Mouse (Mus musculus): ENCODE measurements around the gene Rsf1. TPM values are rescaled to one million over a fixed set of nuclear protein-coding genes. Genes with fewer than 3 reads are reported as not detected.
A peak's percentile ranks its signal among the peaks of the same experiment; 100 is the strongest.

The Rsf1 gene
- polyA plus RNA-seq, 1 experiment, result 23.1 TPM

DNA sequence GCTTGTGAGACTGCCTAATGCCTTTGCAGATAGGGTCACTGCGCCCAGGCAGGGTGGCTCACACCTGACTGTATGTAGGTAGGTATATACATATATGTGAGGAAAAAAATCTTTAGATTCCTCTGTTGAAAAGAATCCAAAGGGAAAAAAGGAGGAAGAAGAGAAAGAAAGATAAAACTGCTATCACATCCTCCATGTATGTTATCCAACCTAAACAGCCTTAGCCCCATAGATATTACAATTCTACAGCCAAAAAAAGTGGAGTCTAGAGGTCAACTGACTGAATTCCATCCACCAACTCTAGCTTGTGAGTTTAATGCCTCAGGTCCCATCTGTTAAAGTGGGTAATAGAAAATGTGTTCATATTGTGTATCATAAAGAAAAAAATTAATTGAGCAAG is 115.8 kb downstream of the Rsf1 start:
- Histone ChIP-seq H3K27ac (ENCODE audit: insufficient read depth, low read depth, low read length) (no peak overlapping the region), H3K4me1 (ENCODE audit: control insufficient read depth, insufficient read depth, low read length) (peaks cover 7% of the 10 kb centered on the region), H3K4me3 (ENCODE audit: insufficient read depth, low read length) (no peak overlapping the region)
- TF ChIP-seq POLR2A (IDR thresholded peaks at IDR 0.05; ENCODE audit: borderline replicate concordance, low read depth, low read length), result no peak
- no peak for TF ChIP-seq CTCF (IDR thresholded peaks at IDR 0.05; ENCODE audit: low read depth, low read length)

DNA sequence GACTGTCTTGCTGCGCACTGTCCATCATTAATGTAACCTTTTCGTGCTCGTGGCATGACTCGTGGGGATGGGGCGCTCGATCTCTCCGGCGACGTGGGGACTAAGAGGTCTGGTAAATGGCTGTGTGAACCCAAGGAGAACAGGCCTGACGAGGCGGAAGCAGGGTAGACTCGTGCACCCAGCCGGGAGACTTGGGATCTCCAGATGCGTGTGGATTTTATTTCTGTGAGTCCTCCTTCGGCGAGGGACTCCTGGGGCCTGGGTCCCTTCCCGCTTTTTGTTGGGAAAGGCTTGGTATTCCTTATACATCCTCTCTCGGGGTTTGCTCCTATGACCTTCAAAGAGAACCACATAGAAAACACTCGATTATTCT is 116.4 kb downstream of the Rsf1 start:
- peak overlapping the region; percentile 68 for H3K27ac ChIP-seq (ENCODE audit: insufficient read depth, low read depth, low read length)

DNA sequence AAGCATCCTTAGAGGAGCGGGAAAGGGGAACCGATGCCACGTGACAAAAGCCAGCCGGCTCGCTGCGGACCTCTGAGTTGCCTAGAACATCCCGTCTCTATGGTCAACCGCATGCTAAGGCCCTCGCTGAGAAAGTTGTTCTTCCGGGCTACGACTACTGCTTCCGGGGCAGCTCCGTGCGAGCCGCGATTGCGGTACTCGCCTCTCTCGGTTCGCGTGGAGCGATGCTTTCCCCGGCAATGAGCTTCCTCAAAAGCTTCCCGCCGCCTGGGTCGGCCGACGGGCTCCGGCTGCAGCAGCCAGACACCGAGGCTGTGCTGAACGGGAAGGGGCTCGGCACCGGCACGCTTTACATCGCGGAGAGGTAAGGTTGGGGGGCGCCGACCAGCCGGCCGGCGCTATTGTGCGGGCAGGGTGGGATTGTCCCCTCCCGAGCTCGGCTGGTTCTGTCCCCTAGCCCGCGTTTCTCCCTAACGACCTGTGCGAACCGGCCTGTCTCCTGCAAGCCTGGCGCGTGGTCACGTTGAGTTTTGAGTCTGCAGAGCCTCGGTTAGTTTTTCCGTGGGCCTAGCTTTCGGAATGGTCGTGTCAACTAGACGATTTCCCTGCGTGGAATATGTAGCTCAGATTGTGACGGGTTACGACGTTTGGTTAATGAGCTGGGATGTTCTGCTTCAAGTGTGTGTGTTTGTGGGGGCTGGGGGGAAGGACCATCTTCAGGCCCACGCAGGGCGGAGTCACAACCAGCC is 117.0 kb downstream of the Rsf1 start, which contains the start of gene Clns1a:
TSS of gene Clns1a (plus strand) at position 129 of the 749 bp plus-strand sequence.
- Histone ChIP-seq H3K4me3 (ENCODE audit: insufficient read depth, low read length) (peak within 1 kb of the TSS; percentile 86), H3K27ac (ENCODE audit: insufficient read depth, low read depth, low read length) (peak within 1 kb of the TSS; percentile 69), H3K4me1 (ENCODE audit: control insufficient read depth, insufficient read depth, low read length) (peaks cover 10% of the 10 kb centered on the region)
- TF ChIP-seq CTCF (IDR thresholded peaks at IDR 0.05; ENCODE audit: low read depth, low read length) (no peak), POLR2A (IDR thresholded peaks at IDR 0.05; ENCODE audit: borderline replicate concordance, low read depth, low read length) (no peak)

More for the DNA sequence above, 116.4 kb downstream of the Rsf1 start:
- H3K4me1 ChIP-seq (ENCODE audit: control insufficient read depth, insufficient read depth, low read length), result peaks cover 7% of the 10 kb centered on the region
- no peak for TF ChIP-seq CTCF (IDR thresholded peaks at IDR 0.05; ENCODE audit: low read depth, low read length)
- no peak for TF ChIP-seq POLR2A (IDR thresholded peaks at IDR 0.05; ENCODE audit: borderline replicate concordance, low read depth, low read length)
- H3K4me3 ChIP-seq (ENCODE audit: insufficient read depth, low read length), result peak overlapping the region; percentile 44

DNA sequence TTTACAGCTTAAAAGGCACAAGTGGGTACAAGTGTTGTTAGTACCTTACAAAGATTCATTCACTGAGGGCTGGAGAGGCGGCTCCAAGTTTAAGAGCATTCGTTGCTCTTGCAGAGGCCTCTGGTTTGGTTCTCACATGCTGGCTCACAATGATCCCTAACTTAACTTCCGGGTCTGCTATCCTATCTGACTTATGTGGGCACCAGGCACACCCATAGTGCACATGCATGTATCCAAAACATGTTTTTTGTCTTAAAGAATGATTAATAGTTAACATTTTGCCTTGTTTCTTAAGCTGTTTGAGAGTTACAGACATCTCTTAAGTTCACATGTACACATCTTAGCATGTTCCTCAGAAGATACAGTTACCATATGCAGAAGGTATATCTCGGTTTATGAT is 120.5 kb downstream of the Rsf1 start:
- H3K4me3 ChIP-seq (ENCODE audit: insufficient read depth, low read length), result no peak overlapping the region
- peaks cover 14% of the 10 kb centered on the region for H3K4me1 ChIP-seq (ENCODE audit: control insufficient read depth, insufficient read depth, low read length)
- TF ChIP-seq POLR2A (IDR thresholded peaks at IDR 0.05; ENCODE audit: borderline replicate concordance, low read depth, low read length) (no peak), CTCF (IDR thresholded peaks at IDR 0.05; ENCODE audit: low read depth, low read length) (no peak)
- no peak overlapping the region for H3K27ac ChIP-seq (ENCODE audit: insufficient read depth, low read depth, low read length)

DNA sequence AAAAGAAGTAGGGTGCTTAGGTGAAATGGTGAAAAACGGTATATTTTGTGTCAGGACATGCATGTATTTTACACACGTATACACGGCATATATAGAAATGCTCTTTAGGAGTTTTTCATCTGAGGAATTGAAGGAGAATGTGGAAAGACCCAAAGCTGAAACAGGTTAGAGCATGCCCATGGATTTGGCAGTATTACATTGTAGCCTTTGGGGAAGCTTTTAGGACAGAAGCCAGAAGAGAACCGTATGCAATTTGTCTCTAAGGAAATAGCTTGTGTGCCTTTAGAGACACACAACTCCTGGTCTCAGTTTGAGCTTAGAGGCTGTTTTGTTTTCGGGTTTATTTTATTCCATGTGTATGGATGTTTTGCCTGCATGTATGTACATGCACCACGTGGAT is 121.4 kb downstream of the Rsf1 start:
- peaks cover 8% of the 10 kb centered on the region for H3K4me1 ChIP-seq (ENCODE audit: control insufficient read depth, insufficient read depth, low read length)
- H3K27ac ChIP-seq (ENCODE audit: insufficient read depth, low read depth, low read length), result no peak overlapping the region
- TF ChIP-seq POLR2A (IDR thresholded peaks at IDR 0.05; ENCODE audit: borderline replicate concordance, low read depth, low read length), result no peak
- TF ChIP-seq CTCF (IDR thresholded peaks at IDR 0.05; ENCODE audit: low read depth, low read length), result no peak
- H3K4me3 ChIP-seq (ENCODE audit: insufficient read depth, low read length), result no peak overlapping the region

DNA sequence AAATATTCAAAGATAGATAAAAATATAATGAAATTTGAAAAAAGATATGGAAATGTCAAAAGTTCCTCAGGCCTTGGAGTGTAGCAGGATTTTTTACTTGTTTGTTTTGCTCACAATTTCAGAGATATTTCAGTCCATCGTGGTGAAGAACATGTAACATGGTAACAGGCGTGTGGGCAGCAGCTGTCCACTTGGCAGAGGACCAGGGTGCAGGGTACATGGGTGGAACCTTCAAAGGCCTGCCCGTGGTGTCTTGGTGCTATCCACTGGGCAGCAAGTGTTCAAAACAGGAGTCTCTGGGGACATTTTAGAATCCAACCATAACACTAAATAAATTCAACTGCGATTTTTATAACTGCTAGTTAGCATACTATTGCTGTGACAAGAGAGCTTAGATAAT is 127.4 kb downstream of the Rsf1 start:
- TF ChIP-seq POLR2A (IDR thresholded peaks at IDR 0.05; ENCODE audit: borderline replicate concordance, low read depth, low read length) (no peak), CTCF (IDR thresholded peaks at IDR 0.05; ENCODE audit: low read depth, low read length) (no peak)
- Histone ChIP-seq H3K4me1 (ENCODE audit: control insufficient read depth, insufficient read depth, low read length) (peaks cover 20% of the 10 kb centered on the region), H3K27ac (ENCODE audit: insufficient read depth, low read depth, low read length) (no peak overlapping the region), H3K4me3 (ENCODE audit: insufficient read depth, low read length) (no peak overlapping the region)

GRCm38 (mm10) chr7:97707809-97708208 is 128.1 kb downstream of the Rsf1 start:
- Histone ChIP-seq H3K27ac (ENCODE audit: insufficient read depth, low read depth, low read length) (no peak overlapping the region), H3K4me1 (ENCODE audit: control insufficient read depth, insufficient read depth, low read length) (peaks cover 21% of the 10 kb centered on the region), H3K4me3 (ENCODE audit: insufficient read depth, low read length) (no peak overlapping the region)
- TF ChIP-seq CTCF (IDR thresholded peaks at IDR 0.05; ENCODE audit: low read depth, low read length) (no peak), POLR2A (IDR thresholded peaks at IDR 0.05; ENCODE audit: borderline replicate concordance, low read depth, low read length) (no peak)

DNA sequence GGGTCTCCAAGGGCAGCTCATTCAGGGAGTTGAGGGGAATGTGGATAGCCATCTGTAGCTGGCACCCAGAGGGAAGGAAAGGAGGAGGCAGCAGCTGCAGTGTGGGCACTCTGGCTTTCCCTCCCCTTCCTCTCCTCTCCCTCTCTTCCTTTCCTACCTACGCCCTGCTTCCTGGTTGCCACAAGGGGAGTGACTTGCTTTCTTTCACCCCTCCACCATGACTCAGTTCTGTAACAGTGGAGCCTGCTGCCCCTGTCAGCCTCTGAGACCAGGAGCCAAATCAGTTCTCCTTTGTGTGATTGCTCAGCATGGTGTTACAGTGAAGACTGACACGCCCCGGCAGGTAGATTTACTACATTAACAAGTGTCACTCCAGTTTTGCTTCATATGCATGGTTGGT is 129.5 kb downstream of the Rsf1 start:
- H3K4me3 ChIP-seq (ENCODE audit: insufficient read depth, low read length), result no peak overlapping the region
- no peak for TF ChIP-seq CTCF (IDR thresholded peaks at IDR 0.05; ENCODE audit: low read depth, low read length)
- no peak for TF ChIP-seq POLR2A (IDR thresholded peaks at IDR 0.05; ENCODE audit: borderline replicate concordance, low read depth, low read length)
- H3K27ac ChIP-seq (ENCODE audit: insufficient read depth, low read depth, low read length), result no peak overlapping the region; the same call in 1 of the 2 replicates
- H3K4me1 ChIP-seq (ENCODE audit: control insufficient read depth, insufficient read depth, low read length), result peaks cover 21% of the 10 kb centered on the region

DNA sequence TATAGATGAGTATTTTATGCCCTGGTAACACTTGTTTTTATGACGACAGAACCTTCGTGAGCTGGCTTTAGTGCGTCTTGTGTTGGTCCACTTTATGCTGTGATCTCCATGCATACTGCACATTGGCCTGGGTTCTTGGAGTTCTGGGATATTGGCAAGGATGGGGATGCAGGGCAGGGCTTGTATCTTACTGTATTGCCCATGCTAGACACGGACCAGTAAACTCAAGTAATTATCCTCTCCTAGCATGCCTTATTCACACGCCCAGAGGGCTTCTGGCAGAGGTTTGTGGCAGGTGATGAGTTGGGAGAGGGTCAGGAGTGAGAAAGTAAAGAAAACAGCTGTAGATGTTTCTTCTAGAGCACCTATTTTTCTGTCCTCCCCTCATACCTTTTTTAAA is 135.0 kb downstream of the Rsf1 start:
- Histone ChIP-seq H3K4me1 (ENCODE audit: control insufficient read depth, insufficient read depth, low read length) (peaks cover 5% of the 10 kb centered on the region; the same call in 1 of the 2 replicates), H3K4me3 (ENCODE audit: insufficient read depth, low read length) (no peak overlapping the region), H3K27ac (ENCODE audit: insufficient read depth, low read depth, low read length) (no peak overlapping the region)
- TF ChIP-seq POLR2A (IDR thresholded peaks at IDR 0.05; ENCODE audit: borderline replicate concordance, low read depth, low read length) (no peak), CTCF (IDR thresholded peaks at IDR 0.05; ENCODE audit: low read depth, low read length) (no peak)

- no peak overlapping the region for H3K27ac ChIP-seq (ENCODE audit: insufficient read depth, low read depth, low read length)
- H3K4me3 ChIP-seq (ENCODE audit: insufficient read depth, low read length), result no peak overlapping the region
- no peak for TF ChIP-seq CTCF (IDR thresholded peaks at IDR 0.05; ENCODE audit: low read depth, low read length)
- TF ChIP-seq POLR2A (IDR thresholded peaks at IDR 0.05; ENCODE audit: borderline replicate concordance, low read depth, low read length), result no peak
- H3K4me1 ChIP-seq (ENCODE audit: control insufficient read depth, insufficient read depth, low read length), result peaks cover 5% of the 10 kb centered on the region; the same call in 1 of the 2 replicates
Observed at GRCm38 (mm10) chr7:97717326-97717725, 137.6 kb downstream of the Rsf1 start.

Measured in bone marrow macrophage, adult 2 months (primary cell).